Mouse (Mus musculus) intestine, embryonic 15.5 days (tissue): ENCODE data around the gene Crabp1. TPM values are rescaled to one million over a fixed set of nuclear protein-coding genes. Genes with fewer than 3 reads are reported as not detected.

Experiments used
- ATAC-seq: fragments of 200-750 bp; cut with Nextera tagmentation; 2 replicates; pipeline ENCODE4 v1.8.0; 2017; ENCODE audit warnings: moderate TSS enrichment, moderate library complexity
- H3K27ac ChIP-seq: fragments of 300-500 bp; sonication (generic); 2 replicates; pipeline ENCODE4 v1.5.1; 2015; ENCODE audit warnings: mild to moderate bottlenecking, inconsistent platforms
- H3K27me3 ChIP-seq: fragments of 300-500 bp; sonication (generic); replicated peaks from 2 replicates; pipeline ENCODE4 v1.6.1; 2015; ENCODE audit warnings: inconsistent platforms
- H3K36me3 ChIP-seq: fragments of 300-500 bp; sonication (generic); 2 replicates; pipeline ENCODE4 v1.6.1; 2015; ENCODE audit warnings: inconsistent platforms
- H3K4me1 ChIP-seq: fragments of 300-500 bp; sonication (generic); replicated peaks from 2 replicates; pipeline ENCODE4 v1.6.1; 2015; ENCODE audit warnings: inconsistent platforms
- H3K4me2 ChIP-seq: fragments of 300-500 bp; sonication (generic); replicated peaks from 2 replicates; pipeline ENCODE4 v1.6.1; 2015; ENCODE audit warnings: mild to moderate bottlenecking, inconsistent platforms
- H3K4me3 ChIP-seq: fragments of 300-500 bp; sonication (generic); replicated peaks from 2 replicates; pipeline ENCODE4 v1.5.1; 2015; ENCODE audit warnings: inconsistent platforms
- H3K9ac ChIP-seq: fragments of 300-500 bp; sonication (generic); 2 replicates; pipeline ENCODE4 v1.6.1; 2015; ENCODE audit warnings: inconsistent platforms
- H3K9me3 ChIP-seq: fragments of 300-500 bp; sonication (generic); 2 replicates; pipeline ENCODE4 v1.6.1; 2016; ENCODE audit warnings: inconsistent platforms
- WGBS: fragments of 180-500 bp; shearing (Covaris S2); methylation state at CpG from one replicate; pipeline ENCODE4 v1.1.7; 2015; 5-methylcytosine and 5-hydroxymethylcytosine counted together
- polyA plus RNA-seq: library from polyadenylated mRNA; unstranded; fragments of >200 nt; fragmentation: Nextera tagmentation; extraction: Ambion mirVana; gene quantifications from 2 replicates; pipeline ENCODE4 v1.2.1, GENCODE M21; 2015

The Crabp1 gene
- 16.5 and 16.7 TPM in 2 replicates for polyA plus RNA-seq

GRCm38 (mm10) chr9:54764561-54765217, at the start of gene Crabp1:
Gene Crabp1, plus strand, starts transcription at chr9:54764748.
- peak; percentile 59; the same call in 1 of the 2 replicates for ATAC-seq
- Histone ChIP-seq H3K27me3 (peaks cover 56% of the 10 kb centered on the region), H3K36me3 (no peaks in the 10 kb centered on the region), H3K4me3 (peak within 1 kb of the TSS; percentile 34), H3K27ac (no peak within 1 kb of the TSS), H3K9me3 (no peaks in the 10 kb centered on the region), H3K9ac (peak within 1 kb of the TSS; percentile 21; the same call in 1 of the 2 replicates), H3K4me1 (peaks cover 16% of the 10 kb centered on the region), H3K4me2 (peak within 1 kb of the TSS; percentile 81)
- WGBS: 2% methylated on average over 44 of the region's 45 CpGs

- H3K36me3 ChIP-seq: peaks cover 22% of the 10 kb centered on the region; the same call in 1 of the 2 replicates
- ATAC-seq: no peak
These were observed 48.8 kb upstream of the Crabp1 start for GRCm38 (mm10) chr9:54715776-54716175.

GRCm38 (mm10) chr9:54717527-54717926, 47.0 kb upstream of the Crabp1 start:
- no peak overlapping the region for H3K4me3 ChIP-seq
- H3K36me3 ChIP-seq: peaks cover 30% of the 10 kb centered on the region; the same call in 1 of the 2 replicates
- no peaks in the 10 kb centered on the region for H3K4me1 ChIP-seq
- no peak overlapping the region for H3K4me2 ChIP-seq
- H3K27me3 ChIP-seq: no peaks in the 10 kb centered on the region
- no peak overlapping the region for H3K9ac ChIP-seq
- no peak for ATAC-seq
- H3K9me3 ChIP-seq: no peaks in the 10 kb centered on the region
- 75% methylated on average over 3 of the region's 3 CpGs for WGBS
- no peak overlapping the region for H3K27ac ChIP-seq

More at GRCm38 (mm10) chr9:54715776-54716175, 48.8 kb upstream of the Crabp1 start:
- Histone ChIP-seq H3K9me3 (no peaks in the 10 kb centered on the region), H3K4me1 (no peaks in the 10 kb centered on the region; the same call in 1 of the 2 replicates), H3K27ac (no peak overlapping the region), H3K4me2 (no peak overlapping the region), H3K4me3 (no peak overlapping the region), H3K9ac (no peak overlapping the region), H3K27me3 (no peaks in the 10 kb centered on the region)
- 86% methylated on average over 3 of the region's 3 CpGs for WGBS

- Histone ChIP-seq H3K9me3 (no peaks in the 10 kb centered on the region), H3K27ac (no peak overlapping the region), H3K4me3 (no peak overlapping the region), H3K36me3 (peaks cover 38% of the 10 kb centered on the region; the same call in 1 of the 2 replicates), H3K9ac (no peak overlapping the region), H3K27me3 (no peaks in the 10 kb centered on the region), H3K4me1 (no peaks in the 10 kb centered on the region), H3K4me2 (no peak overlapping the region)
- ATAC-seq: no peak
- 88% methylated on average over 7 of the region's 7 CpGs for WGBS
These were observed 42.4 kb upstream of the Crabp1 start for GRCm38 (mm10) chr9:54722156-54722555.

- Histone ChIP-seq H3K9me3 (no peaks in the 10 kb centered on the region), H3K9ac (no peak overlapping the region), H3K4me2 (no peak overlapping the region), H3K4me3 (no peak overlapping the region), H3K27me3 (no peaks in the 10 kb centered on the region), H3K4me1 (no peaks in the 10 kb centered on the region), H3K36me3 (peaks cover 41% of the 10 kb centered on the region), H3K27ac (no peak overlapping the region)
- 90% methylated on average over 4 of the region's 4 CpGs for WGBS
- no peak for ATAC-seq
These were observed 42.0 kb upstream of the Crabp1 start for GRCm38 (mm10) chr9:54722596-54722995.

GRCm38 (mm10) chr9:54726315-54726714, 38.2 kb upstream of the Crabp1 start:
- Histone ChIP-seq H3K4me1 (no peaks in the 10 kb centered on the region), H3K36me3 (peaks cover 29% of the 10 kb centered on the region), H3K4me3 (no peak overlapping the region), H3K27me3 (no peaks in the 10 kb centered on the region), H3K9me3 (no peaks in the 10 kb centered on the region), H3K4me2 (no peak overlapping the region), H3K9ac (no peak overlapping the region), H3K27ac (no peak overlapping the region)
- WGBS: 81% methylated on average over 5 of the region's 5 CpGs
- no peak for ATAC-seq

GRCm38 (mm10) chr9:54732122-54732521, 32.4 kb upstream of the Crabp1 start:
- Histone ChIP-seq H3K27me3 (no peaks in the 10 kb centered on the region), H3K36me3 (peaks cover 3% of the 10 kb centered on the region), H3K9ac (no peak overlapping the region), H3K27ac (no peak overlapping the region), H3K4me3 (no peak overlapping the region), H3K9me3 (no peaks in the 10 kb centered on the region), H3K4me1 (peaks cover 4% of the 10 kb centered on the region; the same call in 1 of the 2 replicates), H3K4me2 (no peak overlapping the region)
- 88% methylated on average over 2 of the region's 2 CpGs for WGBS
- no peak for ATAC-seq

GRCm38 (mm10) chr9:54733921-54734638, 30.5 kb upstream of the Crabp1 start, which contains the start of gene Wdr61:
Gene Wdr61, minus strand, starts transcription at chr9:54734519.
- Histone ChIP-seq H3K9me3 (no peaks in the 10 kb centered on the region), H3K4me2 (peak within 1 kb of the TSS; percentile 55), H3K27ac (peak within 1 kb of the TSS; percentile 41; the same call in 1 of the 2 replicates), H3K4me1 (peaks cover 4% of the 10 kb centered on the region; the same call in 1 of the 2 replicates), H3K27me3 (no peaks in the 10 kb centered on the region), H3K36me3 (no peaks in the 10 kb centered on the region), H3K4me3 (peak within 1 kb of the TSS; percentile 70), H3K9ac (peak within 1 kb of the TSS; percentile 74)
- WGBS: 1% methylated on average over 32 of the region's 32 CpGs
- ATAC-seq: peak; percentile 99

- 18% methylated on average over 11 of the region's 11 CpGs for WGBS
- Histone ChIP-seq H3K4me3 (peak overlapping the region; percentile 70), H3K9ac (peak overlapping the region; percentile 28; the same call in 1 of the 2 replicates), H3K27ac (no peak overlapping the region), H3K9me3 (no peaks in the 10 kb centered on the region), H3K27me3 (no peaks in the 10 kb centered on the region), H3K4me1 (peaks cover 4% of the 10 kb centered on the region; the same call in 1 of the 2 replicates), H3K4me2 (peak overlapping the region; percentile 55), H3K36me3 (no peaks in the 10 kb centered on the region)
- ATAC-seq: no peak
These were observed 29.8 kb upstream of the Crabp1 start for GRCm38 (mm10) chr9:54734639-54735252.

- Histone ChIP-seq H3K36me3 (no peaks in the 10 kb centered on the region), H3K27me3 (no peaks in the 10 kb centered on the region), H3K9ac (no peak overlapping the region), H3K27ac (no peak overlapping the region), H3K4me1 (peaks cover 4% of the 10 kb centered on the region; the same call in 1 of the 2 replicates), H3K4me3 (no peak overlapping the region), H3K9me3 (no peaks in the 10 kb centered on the region), H3K4me2 (0 out of 2 replicates have a peak overlapping the region, but pooled peaks have one; percentile 22)
- 16% methylated on average over 9 of the region's 9 CpGs for WGBS
- ATAC-seq: 0 out of 2 replicates have a peak, but pooled peaks have one; percentile 2
These were observed 28.3 kb upstream of the Crabp1 start for GRCm38 (mm10) chr9:54736284-54736701.

- Histone ChIP-seq H3K9ac (no peak overlapping the region; the same call in 1 of the 2 replicates), H3K27me3 (no peaks in the 10 kb centered on the region), H3K27ac (no peak overlapping the region), H3K4me3 (no peak overlapping the region), H3K36me3 (no peaks in the 10 kb centered on the region), H3K4me1 (peaks cover under 1% of the 10 kb centered on the region; the same call in 1 of the 2 replicates), H3K4me2 (no peak overlapping the region), H3K9me3 (no peaks in the 10 kb centered on the region)
- ATAC-seq: no peak
- 28% methylated on average over 3 of the region's 3 CpGs for WGBS
These were observed 26.2 kb upstream of the Crabp1 start for GRCm38 (mm10) chr9:54738376-54738775.

- Histone ChIP-seq H3K4me1 (no peaks in the 10 kb centered on the region), H3K36me3 (no peaks in the 10 kb centered on the region), H3K9ac (no peak overlapping the region), H3K27me3 (no peaks in the 10 kb centered on the region), H3K4me3 (no peak overlapping the region), H3K4me2 (no peak overlapping the region), H3K27ac (no peak overlapping the region), H3K9me3 (no peaks in the 10 kb centered on the region)
- WGBS: 86% methylated on average over 4 of the region's 4 CpGs
- ATAC-seq: no peak
These were observed 20.7 kb upstream of the Crabp1 start for GRCm38 (mm10) chr9:54743891-54744290.
